Mouse (Mus musculus) heart, embryonic 14.5 days (tissue): ENCODE data around the gene Ifit2. TPM values are rescaled to one million over a fixed set of nuclear protein-coding genes. Genes with fewer than 3 reads are reported as not detected.

ENCODE experiments used
- ATAC-seq: fragments of 200-750 bp; cut with Nextera tagmentation; 2 replicates; pipeline ENCODE4 v1.8.0; 2017; ENCODE audit warnings: low read depth, moderate TSS enrichment; ENCODE audit not compliant: insufficient number of reproducible peaks, insufficient read depth, low FRiP score
- H3K27ac ChIP-seq, 2 experiments: fragments of 200-500 bp in 1 of 2; fragments of 300-500 bp in 1 of 2; sonication (generic) in 1 of 2; replicated peaks in 1 of 2; 2 replicates each; pipeline ENCODE4 v1.5.1; 2012 to 2014; ENCODE audit warnings: low read depth in 2 of 2, low read length in 2 of 2, control low read depth in 1 of 2, mild to moderate bottlenecking in 1 of 2, mixed read lengths in 1 of 2; ENCODE audit not compliant: control insufficient read depth in 1 of 2, insufficient read depth in 1 of 2
- H3K27me3 ChIP-seq: fragments of 300-500 bp; sonication (generic); 2 replicates; pipeline ENCODE4 v1.6.1; 2014; ENCODE audit warnings: mild to moderate bottlenecking, low read length, control low read depth; ENCODE audit not compliant: control insufficient read depth, insufficient read depth
- H3K36me3 ChIP-seq: fragments of 300-500 bp; sonication (generic); 2 replicates; pipeline ENCODE4 v1.6.1; 2014; ENCODE audit warnings: mild to moderate bottlenecking, control low read depth, low read length, mixed read lengths; ENCODE audit not compliant: control insufficient read depth, insufficient read depth
- H3K4me1 ChIP-seq, 2 experiments: fragments of 200-500 bp in 1 of 2; fragments of 300-500 bp in 1 of 2; sonication (generic) in 1 of 2; 2 replicates each; pipeline ENCODE4 v1.6.1; 2012 to 2014; ENCODE audit warnings: low read length in 2 of 2, control low read depth in 1 of 2, mixed read lengths in 1 of 2; ENCODE audit not compliant: control insufficient read depth in 2 of 2, insufficient read depth in 2 of 2
- H3K4me2 ChIP-seq: fragments of 300-500 bp; sonication (generic); 2 replicates; pipeline ENCODE4 v1.6.1; 2014; ENCODE audit warnings: mild to moderate bottlenecking, low read length
- H3K4me3 ChIP-seq, 2 experiments: fragments of 200-500 bp in 1 of 2; fragments of 300-500 bp in 1 of 2; sonication (generic) in 1 of 2; 2 replicates each; pipeline ENCODE4 v1.5.1; 2012 to 2014; ENCODE audit warnings: low read length in 2 of 2, mild to moderate bottlenecking in 2 of 2, control low read depth in 1 of 2, low read depth in 1 of 2, moderate library complexity in 1 of 2; ENCODE audit not compliant: control insufficient read depth in 1 of 2, insufficient read depth in 1 of 2
- H3K9ac ChIP-seq: fragments of 300-500 bp; sonication (generic); 2 replicates; pipeline ENCODE4 v1.6.1; 2014; ENCODE audit warnings: mild to moderate bottlenecking, low read length
- H3K9me3 ChIP-seq: fragments of 300-500 bp; sonication (generic); 2 replicates; pipeline ENCODE4 v1.6.1; 2016; ENCODE audit warnings: low read length, control low read depth; ENCODE audit not compliant: control insufficient read depth
- WGBS: fragments of 180-500 bp; shearing (Covaris S2); extraction: QIAGEN DNeasy Blood & Tissue Kit; methylation state at CpG from one replicate; pipeline ENCODE4 v1.1.7; 2014; 5-methylcytosine and 5-hydroxymethylcytosine counted together
- polyA plus RNA-seq: library from polyadenylated mRNA; unstranded; fragments of >200 nt; fragmentation: Nextera tagmentation; extraction: Ambion mirVana; gene quantifications from 2 replicates; pipeline ENCODE4 v1.2.1, GENCODE M21; 2014

The Ifit2 gene
- polyA plus RNA-seq, 1 experiment from 2014 or later, result 9.0 TPM

DNA sequence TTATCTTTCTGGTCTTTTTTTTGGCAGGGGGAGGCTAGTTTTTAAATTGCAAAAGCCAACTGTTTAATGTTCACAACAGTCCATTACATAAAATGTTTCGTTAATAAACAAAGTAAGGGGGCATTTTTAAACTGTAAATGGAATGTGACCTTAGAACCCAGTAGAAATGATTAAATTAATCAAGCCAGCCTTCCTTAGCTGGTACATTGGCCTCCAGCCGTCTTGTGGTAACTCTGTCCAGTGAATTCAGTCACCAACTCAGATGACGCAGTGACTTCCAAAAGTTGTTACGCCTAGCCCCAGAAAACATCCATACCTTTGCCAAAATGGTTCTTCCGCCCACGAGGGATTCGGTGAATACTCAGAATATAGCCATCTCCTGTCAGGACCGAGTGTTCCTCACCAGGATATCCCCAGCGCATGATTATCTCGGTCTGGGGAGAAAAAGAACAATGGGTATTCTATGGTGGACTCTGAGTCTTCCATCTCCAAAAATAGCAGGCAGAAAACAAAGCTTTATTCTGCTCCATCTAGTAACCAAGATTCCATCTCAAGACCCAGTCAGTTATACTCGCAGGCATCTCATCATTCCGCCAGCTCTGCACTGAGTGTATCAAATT lies 27.3 kb upstream of the Ifit2 start:
- WGBS, result 71% methylated on average over 12 of the region's 12 CpGs
- peaks cover 14% of the 10 kb centered on the region; the same call in 1 of the 2 replicates for H3K36me3 ChIP-seq

DNA sequence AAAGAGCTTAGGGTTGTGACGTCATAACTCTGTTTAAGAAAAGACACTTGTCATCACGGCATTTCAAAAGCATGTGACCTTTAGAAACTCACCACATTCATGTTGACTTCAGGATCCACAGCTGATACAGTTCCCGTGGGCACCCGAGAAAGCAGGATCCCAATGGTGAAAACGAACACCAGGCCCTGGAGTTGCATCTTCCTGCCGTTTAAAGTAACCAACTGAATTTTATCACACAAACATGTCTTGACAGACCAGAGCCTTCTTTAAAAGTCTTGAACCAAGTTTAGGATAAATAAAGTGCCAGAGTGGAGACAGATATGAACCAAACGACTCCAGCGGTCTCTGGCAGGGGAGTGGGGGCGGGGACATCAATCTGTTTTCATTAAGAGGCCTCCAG lies 25.8 kb upstream of the Ifit2 start:
- no peak overlapping the region for H3K9ac ChIP-seq
- peak overlapping the region; percentile 28 for H3K4me2 ChIP-seq
- no peak overlapping the region for H3K4me3 ChIP-seq
- peaks cover 5% of the 10 kb centered on the region in 2 experiments; a peak in 3 of 4 replicates for H3K4me1 ChIP-seq
- no peaks in the 10 kb centered on the region for H3K9me3 ChIP-seq
- no peak overlapping the region for H3K27ac ChIP-seq
- no peak for ATAC-seq
- 21% methylated on average over 9 of the region's 9 CpGs for WGBS
- no peaks in the 10 kb centered on the region for H3K27me3 ChIP-seq
- peaks cover 10% of the 10 kb centered on the region; the same call in 1 of the 2 replicates for H3K36me3 ChIP-seq

More for the DNA sequence above, 27.3 kb upstream of the Ifit2 start:
- no peak for ATAC-seq
- Histone ChIP-seq H3K4me3 (no peak overlapping the region), H3K4me2 (no peak overlapping the region), H3K4me1 (peaks cover 5% of the 10 kb centered on the region in 2 experiments; a peak in 3 of 4 replicates), H3K9me3 (no peaks in the 10 kb centered on the region), H3K9ac (no peak overlapping the region), H3K27ac (no peak overlapping the region), H3K27me3 (no peaks in the 10 kb centered on the region)

DNA sequence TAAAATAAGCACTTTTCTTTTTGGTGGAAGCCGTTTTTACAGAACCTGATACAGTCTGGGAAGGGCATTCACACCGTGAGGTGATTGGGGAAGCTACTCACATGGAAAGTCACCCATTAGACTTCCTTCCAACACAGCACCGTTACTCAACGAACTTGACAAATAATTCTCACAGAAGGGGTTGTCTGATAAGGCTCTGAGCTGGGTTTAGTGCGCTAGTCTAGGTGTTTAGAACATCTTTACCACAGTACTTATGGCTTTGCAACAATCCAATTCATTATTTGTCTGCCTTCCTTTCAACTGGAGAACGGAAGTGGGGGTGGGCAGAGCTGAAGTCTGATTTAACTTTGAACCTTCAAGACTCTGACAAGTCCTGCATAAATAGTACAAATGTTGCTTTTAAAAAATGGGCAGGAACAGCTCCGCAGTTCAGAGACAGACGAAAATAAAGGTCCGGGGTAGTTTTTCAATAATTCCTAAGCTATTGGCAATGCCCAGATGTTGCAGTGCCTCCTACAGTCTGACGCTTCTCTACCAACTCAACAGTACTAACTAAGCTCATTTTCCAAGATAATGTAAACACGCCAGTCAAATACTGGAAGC lies 24.1 kb upstream of the Ifit2 start:
- Histone ChIP-seq H3K9ac (peak overlapping the region; percentile 86), H3K27ac (peak overlapping the region; percentile 12 to 68), H3K4me1 (peaks cover 5% of the 10 kb centered on the region in 2 experiments; a peak in 3 of 4 replicates), H3K27me3 (no peaks in the 10 kb centered on the region), H3K9me3 (no peaks in the 10 kb centered on the region), H3K4me2 (peak overlapping the region; percentile 94), H3K36me3 (peaks cover 6% of the 10 kb centered on the region; the same call in 1 of the 2 replicates), H3K4me3 (peak overlapping the region; percentile 65 to 81)
- no peak for ATAC-seq
- WGBS, result 17% methylated on average over 11 of the region's 11 CpGs

DNA sequence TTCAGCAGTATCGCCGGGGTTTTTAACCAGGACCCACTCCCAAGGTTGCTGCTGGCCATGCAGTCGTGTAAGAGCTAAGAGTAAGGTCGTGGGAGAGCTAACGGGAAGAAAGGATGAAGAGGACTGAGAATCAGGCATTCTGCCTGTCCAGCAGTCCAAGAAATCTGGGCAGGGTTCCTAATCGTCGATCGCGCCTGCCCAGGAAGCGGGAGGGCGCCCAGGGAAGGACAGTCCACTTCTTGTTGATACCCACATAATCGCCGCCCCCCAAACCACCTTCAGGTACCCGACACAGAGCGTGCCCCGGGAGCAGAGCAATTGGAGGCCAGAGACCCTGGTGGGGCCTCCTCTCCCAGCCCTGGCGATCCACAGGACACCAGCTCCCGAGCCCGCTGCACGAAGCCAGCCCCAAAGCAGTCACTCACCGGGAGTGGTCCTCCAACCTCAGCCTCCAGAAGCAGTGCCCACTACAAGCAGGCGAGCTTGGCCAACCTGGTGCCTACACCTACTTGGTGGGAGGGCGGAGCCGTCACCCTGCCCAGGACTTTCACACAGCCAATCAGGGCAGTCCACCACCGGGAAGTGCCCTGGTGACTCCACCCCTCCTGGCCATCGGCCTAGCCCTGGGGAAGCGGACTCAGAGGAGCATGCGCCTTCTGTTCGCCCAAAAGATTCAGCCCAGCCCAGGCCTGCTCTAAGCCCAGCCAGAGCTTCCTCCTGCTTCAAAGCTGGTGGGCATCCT lies 23.4 kb upstream of the Ifit2 start, which contains the start of gene Lipa:
TSS of gene Lipa (minus strand) at position 534 of the 742 bp plus-strand sequence.
- Histone ChIP-seq H3K4me1 (peaks cover 5% of the 10 kb centered on the region in 2 experiments; a peak in 3 of 4 replicates), H3K4me3 (peak within 1 kb of the TSS; percentile 65 to 81), H3K4me2 (peak within 1 kb of the TSS; percentile 94), H3K27ac (peak within 1 kb of the TSS; percentile 12 to 68), H3K27me3 (no peaks in the 10 kb centered on the region), H3K36me3 (no peaks in the 10 kb centered on the region), H3K9me3 (no peaks in the 10 kb centered on the region), H3K9ac (peak within 1 kb of the TSS; percentile 86)
- under 1% methylated on average over 29 of the region's 29 CpGs for WGBS
- peak; percentile 100 for ATAC-seq

DNA sequence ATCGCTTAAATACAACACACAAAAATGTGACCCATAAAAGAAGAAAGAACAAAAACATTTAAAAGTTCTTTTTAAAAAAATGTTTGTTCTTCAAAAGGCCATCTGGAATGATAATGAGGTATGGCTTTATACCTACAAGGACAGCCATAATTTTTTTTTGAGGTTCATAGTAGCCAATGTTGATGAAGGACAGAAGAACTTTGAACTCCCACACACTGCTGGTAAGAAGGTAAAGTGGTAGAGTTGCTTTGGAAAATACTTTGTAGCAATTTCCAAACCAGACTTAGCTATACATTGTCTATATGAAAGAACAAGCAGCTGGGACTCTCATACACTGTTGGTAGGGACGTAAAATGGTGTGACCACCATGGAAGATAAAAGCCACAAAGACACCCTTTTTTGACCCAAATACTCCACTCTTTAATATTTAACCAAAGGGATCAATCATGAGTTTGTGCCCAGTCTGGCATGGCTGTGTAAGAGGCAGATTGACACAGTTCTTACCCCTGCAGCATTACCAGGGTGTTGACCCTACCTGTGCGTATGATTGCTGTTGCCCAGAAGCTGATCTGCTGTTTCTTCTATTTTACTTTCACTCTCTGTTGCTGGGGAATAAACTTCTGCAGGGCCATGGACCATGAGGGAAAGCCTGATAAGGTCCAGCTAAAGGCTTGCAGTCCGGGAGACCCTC lies 18.3 kb upstream of the Ifit2 start:
- Histone ChIP-seq H3K4me1 (no peaks in the 10 kb centered on the region), H3K9ac (no peak overlapping the region), H3K9me3 (peaks cover 4% of the 10 kb centered on the region; the same call in 1 of the 2 replicates), H3K4me3 (no peak overlapping the region), H3K27me3 (no peaks in the 10 kb centered on the region), H3K4me2 (no peak overlapping the region), H3K27ac (no peak overlapping the region), H3K36me3 (no peaks in the 10 kb centered on the region)
- WGBS, result 89% methylated on average over 4 of the region's 4 CpGs
- no peak for ATAC-seq

DNA sequence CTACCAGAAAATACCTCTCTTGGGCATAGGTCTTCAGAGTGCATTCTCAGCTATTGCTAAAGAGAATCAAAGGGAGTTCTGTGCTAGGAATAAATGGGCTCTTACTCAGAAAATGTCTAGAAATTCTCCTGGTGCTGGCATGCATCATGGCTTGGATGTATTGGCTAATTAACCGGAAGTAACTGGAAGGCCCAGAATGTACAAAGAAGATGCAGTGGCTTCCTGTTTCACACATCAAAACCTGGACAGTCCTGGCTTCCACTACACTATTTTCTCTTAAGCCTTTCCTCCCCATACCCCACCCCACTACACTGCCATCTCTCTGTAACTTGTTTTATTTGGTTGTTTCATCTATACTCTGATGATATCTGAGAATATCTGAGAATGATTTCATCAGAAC lies 11.1 kb upstream of the Ifit2 start:
- Histone ChIP-seq H3K27me3 (no peaks in the 10 kb centered on the region), H3K9ac (no peak overlapping the region), H3K36me3 (no peaks in the 10 kb centered on the region), H3K4me2 (no peak overlapping the region), H3K9me3 (peaks cover 4% of the 10 kb centered on the region; the same call in 1 of the 2 replicates), H3K27ac (no peak overlapping the region), H3K4me1 (no peaks in the 10 kb centered on the region), H3K4me3 (no peak overlapping the region)
- WGBS, result 68% methylated on average over 1 of the region's 1 CpGs
- no peak for ATAC-seq

DNA sequence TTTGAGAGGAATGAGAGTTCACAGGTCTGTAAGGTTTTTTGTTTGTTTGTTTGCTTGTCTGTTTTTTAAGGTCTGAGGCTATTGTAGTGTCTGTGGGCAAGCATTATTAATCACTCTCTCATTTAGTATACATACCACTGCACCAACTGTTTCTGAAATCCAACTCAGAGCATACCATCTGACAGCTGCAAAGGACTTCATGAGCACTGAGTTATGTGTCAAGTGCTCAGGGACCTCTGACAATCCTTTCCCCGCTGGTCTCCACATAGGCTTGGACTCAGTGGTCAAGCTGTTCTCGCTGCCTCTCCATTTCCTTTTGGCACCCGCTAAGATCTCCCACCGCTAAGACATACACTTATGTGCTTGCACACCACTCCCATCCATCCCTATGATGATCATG lies 4.3 kb upstream of the Ifit2 start:
- no peaks in the 10 kb centered on the region for H3K27me3 ChIP-seq
- H3K9me3 ChIP-seq, result no peaks in the 10 kb centered on the region
- H3K27ac ChIP-seq, result no peak overlapping the region
- H3K36me3 ChIP-seq, result no peaks in the 10 kb centered on the region
- H3K9ac ChIP-seq, result no peak overlapping the region
- ATAC-seq, result no peak
- 78% methylated on average over 4 of the region's 4 CpGs for WGBS
- peaks cover 0 to 4% of the 10 kb centered on the region in 2 experiments; a peak in 1 of 4 replicates for H3K4me1 ChIP-seq
- no peak overlapping the region for H3K4me3 ChIP-seq
- H3K4me2 ChIP-seq, result no peak overlapping the region
